Mouse (Mus musculus): ENCODE measurements at regions not wholly inside any gene's neighbourhood (a gene's known extent, or its start where the extent isn't known, plus 50 kb on each side); places are given as distances from the start of the nearest gene placed in this dataset.

DNA sequence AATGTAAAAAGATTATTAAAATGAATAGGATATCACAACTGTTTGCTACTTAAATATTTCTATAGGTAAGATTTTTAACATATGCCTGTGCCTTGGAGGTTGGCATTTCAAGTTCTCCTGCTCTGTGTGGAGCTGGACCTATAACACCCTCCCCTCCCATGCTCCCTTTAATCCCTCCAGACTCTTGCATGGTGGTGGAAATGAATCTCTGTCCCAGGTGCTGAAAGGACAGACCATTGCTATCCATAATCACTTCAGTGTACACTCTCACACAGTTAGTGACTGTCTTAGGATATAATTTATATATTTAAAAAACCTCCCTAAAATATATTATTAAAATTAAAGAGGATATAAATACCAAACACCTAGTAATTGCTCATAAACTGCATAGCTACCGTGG is 244.5 kb upstream of the Dnajc19 start:
- WGBS: 93% methylated on average over 1 of the region's 1 CpGs
- Histone ChIP-seq H3K27me3 (ENCODE audit: control insufficient read depth, insufficient read depth, low read length) (no peaks in the 10 kb centered on the region), H3K9ac (replicated peaks; ENCODE audit: low read length) (no peak overlapping the region), H3K4me3 (ENCODE audit: low read depth, low read length) (no peak overlapping the region), H3K9me3 (replicated peaks; ENCODE audit: control insufficient read depth, low read length) (no peaks in the 10 kb centered on the region), H3K27ac (replicated peaks; ENCODE audit: low read depth, low read length) (no peak overlapping the region), H3K4me2 (ENCODE audit: low read depth, low read length) (no peak overlapping the region), H3K4me1 (ENCODE audit: control insufficient read depth, insufficient read depth, low read length) (peaks cover 3% of the 10 kb centered on the region), H3K36me3 (replicated peaks; ENCODE audit: control insufficient read depth, insufficient read depth, low read depth, low read length) (no peaks in the 10 kb centered on the region)
- no peak for ATAC-seq (replicated peaks; ENCODE audit: insufficient number of reproducible peaks, low FRiP score, low TSS enrichment, low read depth)
- peak; percentile 56 for DNase-seq (ENCODE audit: low spot score)

DNA sequence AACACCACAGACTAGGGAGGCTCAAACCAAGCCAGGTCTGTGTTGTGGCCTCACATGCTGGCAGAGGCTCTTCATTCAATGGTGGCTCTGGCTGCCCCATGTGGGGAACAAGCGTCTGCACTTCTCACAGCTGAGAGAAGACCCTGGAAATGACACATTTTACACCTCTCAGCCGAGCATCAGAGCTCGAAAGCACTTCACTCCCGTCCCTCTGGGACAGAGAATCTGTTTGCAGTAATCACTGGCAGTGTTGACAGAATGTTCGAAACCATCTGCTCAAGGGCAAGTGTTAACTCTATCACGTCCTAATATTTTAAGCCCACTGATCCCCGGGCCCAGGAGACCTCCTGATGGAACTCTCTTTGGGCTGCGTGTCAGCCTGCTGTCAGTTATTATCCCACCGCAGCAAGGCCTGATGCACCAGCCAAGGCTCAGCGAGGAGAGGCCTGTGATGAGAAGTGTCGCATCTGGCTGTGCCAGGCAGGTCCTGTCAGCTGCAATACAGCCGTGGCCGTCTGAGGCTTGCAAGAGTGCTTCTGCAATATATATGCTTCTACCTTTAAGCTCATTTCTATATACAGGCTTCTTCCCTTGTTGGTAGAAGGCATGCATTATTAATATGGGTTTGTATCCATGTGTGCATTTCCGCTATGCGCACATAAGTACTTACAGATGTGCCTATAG is 241.5 kb upstream of the Dnajc19 start:
- ATAC-seq (replicated peaks; ENCODE audit: insufficient number of reproducible peaks, low FRiP score, low TSS enrichment, low read depth): peak; percentile 66
- no peak overlapping the region for H3K27ac ChIP-seq (replicated peaks; ENCODE audit: low read depth, low read length)
- no peak overlapping the region for H3K4me3 ChIP-seq (ENCODE audit: low read depth, low read length)
- 33% methylated on average over 15 of the region's 15 CpGs for WGBS
- H3K9ac ChIP-seq (replicated peaks; ENCODE audit: low read length): no peak overlapping the region
- H3K36me3 ChIP-seq (replicated peaks; ENCODE audit: control insufficient read depth, insufficient read depth, low read depth, low read length): no peaks in the 10 kb centered on the region
- no peak overlapping the region; the same call in 1 of the 2 replicates for H3K4me2 ChIP-seq (ENCODE audit: low read depth, low read length)
- no peaks in the 10 kb centered on the region for H3K27me3 ChIP-seq (ENCODE audit: control insufficient read depth, insufficient read depth, low read length)
- H3K9me3 ChIP-seq (replicated peaks; ENCODE audit: control insufficient read depth, low read length): no peaks in the 10 kb centered on the region
- H3K4me1 ChIP-seq (ENCODE audit: control insufficient read depth, insufficient read depth, low read length): peaks cover 3% of the 10 kb centered on the region
- DNase-seq (ENCODE audit: low spot score): peak; percentile 49

GRCm38 (mm10) chr3:34314798-34315197 is 233.7 kb upstream of the Dnajc19 start:
- no peaks in the 10 kb centered on the region for H3K27me3 ChIP-seq (ENCODE audit: control insufficient read depth, insufficient read depth, low read length)
- DNase-seq (ENCODE audit: low spot score): no peak
- no peak overlapping the region for H3K4me2 ChIP-seq (ENCODE audit: low read depth, low read length)
- H3K27ac ChIP-seq (replicated peaks; ENCODE audit: low read depth, low read length): no peak overlapping the region
- H3K36me3 ChIP-seq (replicated peaks; ENCODE audit: control insufficient read depth, insufficient read depth, low read depth, low read length): no peaks in the 10 kb centered on the region
- H3K4me3 ChIP-seq (ENCODE audit: low read depth, low read length): no peak overlapping the region
- no peaks in the 10 kb centered on the region for H3K9me3 ChIP-seq (replicated peaks; ENCODE audit: control insufficient read depth, low read length)
- ATAC-seq (replicated peaks; ENCODE audit: insufficient number of reproducible peaks, low FRiP score, low TSS enrichment, low read depth): no peak
- no peak overlapping the region for H3K9ac ChIP-seq (replicated peaks; ENCODE audit: low read length)
- WGBS: 74% methylated on average over 8 of the region's 8 CpGs
- H3K4me1 ChIP-seq (ENCODE audit: control insufficient read depth, insufficient read depth, low read length): no peaks in the 10 kb centered on the region

- Histone ChIP-seq H3K4me1 (ENCODE audit: control insufficient read depth, insufficient read depth, low read length) (no peaks in the 10 kb centered on the region), H3K4me3 (ENCODE audit: low read depth, low read length) (no peak overlapping the region), H3K9ac (replicated peaks; ENCODE audit: low read length) (no peak overlapping the region), H3K27me3 (ENCODE audit: control insufficient read depth, insufficient read depth, low read length) (no peaks in the 10 kb centered on the region), H3K9me3 (replicated peaks; ENCODE audit: control insufficient read depth, low read length) (no peaks in the 10 kb centered on the region), H3K36me3 (replicated peaks; ENCODE audit: control insufficient read depth, insufficient read depth, low read depth, low read length) (no peaks in the 10 kb centered on the region), H3K4me2 (ENCODE audit: low read depth, low read length) (no peak overlapping the region), H3K27ac (replicated peaks; ENCODE audit: low read depth, low read length) (no peak overlapping the region)
- ATAC-seq (replicated peaks; ENCODE audit: insufficient number of reproducible peaks, low FRiP score, low TSS enrichment, low read depth) (no peak), DNase-seq (ENCODE audit: low spot score) (no peak)
- 61% methylated on average over 11 of the region's 11 CpGs for WGBS
Observed at GRCm38 (mm10) chr3:34314393-34314792, 233.3 kb upstream of the Dnajc19 start.

DNA sequence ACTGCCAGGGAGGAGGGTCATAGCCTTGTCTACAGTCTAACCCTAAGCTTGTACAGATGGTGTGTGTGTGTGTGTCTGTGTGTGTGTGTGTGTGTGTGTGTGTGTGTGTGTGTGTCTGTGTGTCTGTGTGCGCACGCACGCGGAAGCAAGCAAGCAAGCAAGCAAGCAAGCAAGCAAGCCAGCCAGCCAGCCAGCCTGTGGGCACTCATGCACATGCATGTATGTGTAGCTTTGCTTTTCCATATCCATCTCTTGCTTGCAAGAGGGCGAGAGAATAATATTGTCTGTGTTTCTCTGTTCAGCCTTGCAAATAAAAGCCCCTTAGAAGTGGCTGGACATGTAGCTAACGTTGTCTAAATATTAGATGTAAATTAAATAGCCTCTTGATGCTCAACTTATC is 230.8 kb upstream of the Dnajc19 start:
- Histone ChIP-seq H3K27ac (replicated peaks; ENCODE audit: low read depth, low read length) (no peak overlapping the region), H3K36me3 (replicated peaks; ENCODE audit: control insufficient read depth, insufficient read depth, low read depth, low read length) (no peaks in the 10 kb centered on the region), H3K4me2 (ENCODE audit: low read depth, low read length) (no peak overlapping the region), H3K9me3 (replicated peaks; ENCODE audit: control insufficient read depth, low read length) (no peaks in the 10 kb centered on the region), H3K9ac (replicated peaks; ENCODE audit: low read length) (no peak overlapping the region), H3K27me3 (ENCODE audit: control insufficient read depth, insufficient read depth, low read length) (no peaks in the 10 kb centered on the region), H3K4me3 (ENCODE audit: low read depth, low read length) (no peak overlapping the region), H3K4me1 (ENCODE audit: control insufficient read depth, insufficient read depth, low read length) (no peaks in the 10 kb centered on the region)
- ATAC-seq (replicated peaks; ENCODE audit: insufficient number of reproducible peaks, low FRiP score, low TSS enrichment, low read depth) (no peak), DNase-seq (ENCODE audit: low spot score) (no peak)
- 88% methylated on average over 6 of the region's 6 CpGs for WGBS

DNA sequence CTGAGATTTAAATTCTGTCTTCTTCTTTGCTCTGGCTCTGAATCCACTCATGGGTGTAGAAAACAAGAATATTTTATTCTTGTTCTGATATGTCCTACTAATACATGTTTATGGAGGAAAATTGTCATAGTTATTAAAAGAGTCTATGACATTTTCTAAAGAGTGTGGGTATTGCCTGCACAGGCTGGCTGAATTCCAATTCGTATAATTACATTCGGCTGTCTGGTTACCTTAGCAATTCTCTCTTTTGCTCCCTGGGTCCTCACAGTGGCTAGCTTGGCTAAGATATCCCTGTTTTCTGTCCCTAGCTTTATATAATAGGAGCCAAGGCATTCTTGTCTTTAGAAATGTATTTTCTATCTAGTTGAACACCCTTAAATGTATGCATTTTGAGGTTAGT is 218.5 kb upstream of the Dnajc19 start:
- Histone ChIP-seq H3K9ac (replicated peaks; ENCODE audit: low read length) (no peak overlapping the region), H3K4me2 (ENCODE audit: low read depth, low read length) (no peak overlapping the region), H3K4me3 (ENCODE audit: low read depth, low read length) (no peak overlapping the region), H3K9me3 (replicated peaks; ENCODE audit: control insufficient read depth, low read length) (no peaks in the 10 kb centered on the region), H3K4me1 (ENCODE audit: control insufficient read depth, insufficient read depth, low read length) (no peaks in the 10 kb centered on the region), H3K27ac (replicated peaks; ENCODE audit: low read depth, low read length) (no peak overlapping the region), H3K36me3 (replicated peaks; ENCODE audit: control insufficient read depth, insufficient read depth, low read depth, low read length) (no peaks in the 10 kb centered on the region), H3K27me3 (ENCODE audit: control insufficient read depth, insufficient read depth, low read length) (no peaks in the 10 kb centered on the region)
- 79% methylated on average over 2 of the region's 2 CpGs for WGBS
- DNase-seq (ENCODE audit: low spot score) (no peak), ATAC-seq (replicated peaks; ENCODE audit: insufficient number of reproducible peaks, low FRiP score, low TSS enrichment, low read depth) (no peak)

- 82% methylated on average over 5 of the region's 5 CpGs for WGBS
- H3K4me2 ChIP-seq (ENCODE audit: low read depth, low read length): no peak overlapping the region
- no peak for ATAC-seq (replicated peaks; ENCODE audit: insufficient number of reproducible peaks, low FRiP score, low TSS enrichment, low read depth)
Observed at GRCm38 (mm10) chr3:34287836-34288235, 206.7 kb upstream of the Dnajc19 start.

DNA sequence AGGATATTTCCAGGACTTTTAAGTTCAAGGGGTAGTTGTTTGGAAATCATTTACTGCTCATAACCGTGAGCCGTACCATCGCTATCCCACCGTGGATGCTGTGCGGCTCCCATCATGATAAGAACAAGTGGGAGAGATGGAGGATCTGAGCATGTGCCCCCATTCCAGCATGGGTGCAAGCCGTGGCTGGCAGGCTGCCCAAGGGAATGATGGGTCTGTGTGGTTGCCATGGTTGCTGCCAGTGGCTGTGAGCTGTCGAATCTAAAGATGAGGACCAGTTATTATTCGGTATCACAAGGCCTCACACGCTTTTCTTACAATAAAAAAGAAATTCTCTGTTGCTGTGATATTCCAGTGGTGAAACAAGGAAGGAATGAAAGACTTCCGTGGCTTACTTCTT is 189.0 kb upstream of the Dnajc19 start:
- DNase-seq (ENCODE audit: low spot score) (no peak), ATAC-seq (replicated peaks; ENCODE audit: insufficient number of reproducible peaks, low FRiP score, low TSS enrichment, low read depth) (no peak)
- no peaks in the 10 kb centered on the region for H3K27me3 ChIP-seq (ENCODE audit: control insufficient read depth, insufficient read depth, low read length)
- no peaks in the 10 kb centered on the region for H3K36me3 ChIP-seq (replicated peaks; ENCODE audit: control insufficient read depth, insufficient read depth, low read depth, low read length)
- WGBS: 92% methylated on average over 10 of the region's 10 CpGs
- H3K4me1 ChIP-seq (ENCODE audit: control insufficient read depth, insufficient read depth, low read length): no peaks in the 10 kb centered on the region
- H3K9ac ChIP-seq (replicated peaks; ENCODE audit: low read length): no peak overlapping the region
- H3K4me3 ChIP-seq (ENCODE audit: low read depth, low read length): no peak overlapping the region
- H3K9me3 ChIP-seq (replicated peaks; ENCODE audit: control insufficient read depth, low read length): no peaks in the 10 kb centered on the region
- no peak overlapping the region for H3K4me2 ChIP-seq (ENCODE audit: low read depth, low read length)
- no peak overlapping the region for H3K27ac ChIP-seq (replicated peaks; ENCODE audit: low read depth, low read length)

More at GRCm38 (mm10) chr3:34287836-34288235, 206.7 kb upstream of the Dnajc19 start:
- no peaks in the 10 kb centered on the region for H3K36me3 ChIP-seq (replicated peaks; ENCODE audit: control insufficient read depth, insufficient read depth, low read depth, low read length)
- H3K4me1 ChIP-seq (ENCODE audit: control insufficient read depth, insufficient read depth, low read length): no peaks in the 10 kb centered on the region
- H3K27ac ChIP-seq (replicated peaks; ENCODE audit: low read depth, low read length): no peak overlapping the region
- no peak overlapping the region for H3K9ac ChIP-seq (replicated peaks; ENCODE audit: low read length)
- no peak for DNase-seq (ENCODE audit: low spot score)
- H3K27me3 ChIP-seq (ENCODE audit: control insufficient read depth, insufficient read depth, low read length): no peaks in the 10 kb centered on the region
- no peak overlapping the region for H3K4me3 ChIP-seq (ENCODE audit: low read depth, low read length)
- H3K9me3 ChIP-seq (replicated peaks; ENCODE audit: control insufficient read depth, low read length): no peaks in the 10 kb centered on the region
